Mouse (Mus musculus): Measurements from ENCODE around the gene Rab12.
"Not testable (repeated sequence)": the region's sequence is repeated elsewhere in the genome, so short reads cannot be mapped to it uniquely, and the experiment has no call there.

Rab12 gene

GRCm38 (mm10) chr17:66519554-66520553, at the start of gene Rab12:
Gene Rab12 (minus strand): TSS chr17:66519729.
- DNase-seq (ENCODE audit: low spot score in 2 of 2), result peak; percentile 64 to 83

DNA sequence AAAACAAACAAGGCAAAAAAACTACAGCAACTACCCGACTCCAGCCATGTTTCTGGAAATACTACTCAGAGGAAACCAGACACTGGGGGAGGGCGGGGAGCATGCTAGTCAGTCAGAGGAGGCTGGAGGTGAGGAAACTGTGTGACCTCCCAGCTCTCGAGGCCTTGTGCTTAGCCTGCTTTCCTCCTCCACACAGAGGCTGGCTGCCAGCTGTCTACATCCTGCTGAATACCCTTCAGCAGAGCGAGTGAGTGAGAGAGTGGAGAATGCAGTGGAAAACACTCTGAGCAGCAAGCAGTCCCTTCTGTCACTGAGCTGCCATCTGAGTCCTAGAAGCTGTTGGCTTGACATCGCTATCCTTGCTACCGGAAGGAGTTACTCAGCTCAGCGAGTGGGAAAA, 44.7 kb upstream of the Rab12 start:
- peak; percentile 13 to 14 for DNase-seq (ENCODE audit: low spot score in 2 of 2)

DNA sequence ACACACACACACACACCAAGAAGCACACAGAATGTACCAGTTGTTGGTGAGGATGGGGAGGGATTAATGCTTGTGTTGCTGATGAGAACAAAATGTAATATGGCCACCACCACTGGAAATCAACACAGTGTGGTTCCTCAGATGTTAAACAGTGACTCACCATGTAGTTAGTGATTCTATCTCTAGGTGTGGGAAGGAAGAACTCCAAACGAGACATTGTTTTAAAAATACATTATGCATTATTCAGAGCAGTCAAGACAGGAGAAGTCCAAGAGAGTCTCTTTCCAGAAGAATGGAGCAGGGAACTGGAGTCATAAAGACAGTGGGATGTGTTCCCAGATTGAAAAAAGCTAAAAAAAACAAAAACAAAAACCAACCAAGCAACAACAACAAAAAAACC, 44.0 kb upstream of the Rab12 start:
- no peak for DNase-seq (ENCODE audit: low spot score in 2 of 2)

GRCm38 (mm10) chr17:66561380-66561779, 41.9 kb upstream of the Rab12 start:
- DNase-seq (ENCODE audit: low spot score in 2 of 2), result no peak

DNA sequence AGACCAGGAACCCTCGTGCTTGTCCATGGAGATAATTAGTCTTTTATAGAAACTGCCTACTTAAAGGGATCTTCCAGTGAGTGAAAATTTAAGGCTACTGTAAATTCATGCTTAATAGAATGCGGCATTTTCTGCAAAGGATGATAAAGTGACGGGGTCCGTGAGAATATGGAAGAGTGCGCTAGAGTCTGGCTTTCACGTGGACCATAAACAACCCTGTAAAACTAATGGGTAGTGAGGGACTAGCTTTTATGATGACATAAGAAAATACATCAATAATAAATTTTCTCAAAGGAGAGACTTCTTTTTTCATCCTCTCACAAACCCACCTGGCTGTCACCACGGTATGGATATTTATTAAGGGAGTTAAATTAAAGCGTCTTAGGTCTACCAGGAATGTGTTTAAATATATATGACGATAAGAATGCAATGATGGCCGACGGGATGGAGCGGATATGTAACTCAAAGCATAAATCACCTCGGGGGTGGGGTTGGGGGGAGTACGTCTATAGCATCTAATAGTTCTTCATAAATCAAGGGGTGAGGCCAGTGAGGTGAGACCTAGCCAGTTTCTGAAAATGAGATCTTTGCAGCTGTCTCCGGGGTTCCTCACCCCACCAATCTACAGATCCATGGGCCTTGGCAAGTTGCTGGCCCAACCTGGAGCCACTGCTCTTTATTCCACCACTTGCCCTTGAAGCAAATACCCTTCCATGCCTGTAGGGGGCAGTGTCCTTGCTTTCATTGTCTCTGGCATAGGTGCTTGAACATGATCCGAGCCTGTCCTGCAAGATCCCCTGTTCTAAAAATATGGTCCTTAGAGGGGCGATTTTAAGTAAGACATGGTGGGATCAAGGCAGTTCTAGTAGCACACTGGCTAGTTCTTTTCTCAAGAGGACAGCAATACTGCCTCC, 39.1 kb upstream of the Rab12 start:
- DNase-seq (ENCODE audit: low spot score in 2 of 2), result no peak

DNA sequence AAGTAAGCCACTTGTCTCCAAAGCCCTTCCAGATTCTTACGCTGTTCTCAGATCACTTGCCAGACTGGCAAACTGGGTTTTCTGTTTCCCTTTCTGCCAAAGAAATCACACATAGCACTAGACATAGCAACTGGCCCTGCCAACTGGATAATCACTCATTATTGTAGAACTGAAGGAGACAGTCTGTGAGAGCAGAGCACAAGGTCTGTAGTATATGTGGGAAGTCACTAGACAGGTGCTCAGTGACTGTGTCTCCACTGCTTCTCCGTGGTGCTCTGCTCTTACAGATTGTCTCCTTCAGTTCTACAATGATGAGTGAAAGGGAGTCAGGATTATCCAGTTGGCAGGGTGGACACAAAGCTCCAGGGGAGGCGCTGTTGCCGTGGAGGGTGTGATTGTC, 33.2 kb upstream of the Rab12 start:
- DNase-seq (ENCODE audit: low spot score in 2 of 2), result no peak

DNA sequence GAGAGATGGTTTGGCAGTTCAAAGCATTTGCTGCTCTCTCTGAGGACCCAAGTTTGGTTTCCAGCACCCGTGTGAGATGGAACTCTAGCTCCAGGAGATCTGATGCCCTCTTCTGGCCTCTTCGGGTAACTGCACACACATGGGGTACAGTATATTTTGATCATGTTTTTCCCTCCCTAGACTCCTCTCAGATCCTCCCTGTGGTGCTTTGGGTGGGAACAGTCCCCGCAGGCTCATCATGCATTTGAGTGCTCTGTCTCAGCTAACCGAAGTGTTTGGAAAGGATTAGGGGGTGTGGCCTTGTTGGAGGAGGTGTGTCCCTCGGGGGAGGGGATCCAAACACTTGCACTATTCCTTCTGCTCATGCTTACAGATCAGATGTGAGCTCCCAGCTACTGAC, 31.0 kb upstream of the Rab12 start:
- DNase-seq (ENCODE audit: low spot score in 2 of 2), result no peak

GRCm38 (mm10) chr17:66532285-66532684, 12.8 kb upstream of the Rab12 start:
- no peak for DNase-seq (ENCODE audit: low spot score in 2 of 2)

DNA sequence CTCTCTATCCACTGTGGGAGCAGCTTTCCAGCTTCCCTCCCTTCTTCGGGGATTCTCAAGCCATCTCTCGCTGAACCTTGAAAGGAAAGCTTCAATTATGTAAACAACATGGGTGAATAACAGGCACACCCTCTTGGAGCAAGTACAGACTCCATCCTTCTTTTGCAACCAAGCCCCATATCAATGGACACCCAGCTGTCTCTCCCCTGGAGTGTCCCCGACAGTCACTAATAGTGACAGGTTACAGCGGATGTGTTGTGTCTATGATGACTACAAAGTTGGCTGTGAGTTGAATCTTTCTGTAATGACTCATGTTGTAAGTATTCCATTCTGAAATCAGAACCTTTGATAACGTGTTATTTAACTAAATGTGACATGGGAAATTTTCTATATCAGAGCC, 3.9 kb upstream of the Rab12 start:
- no peak for DNase-seq (ENCODE audit: low spot score in 2 of 2)

- not testable (repeated sequence) for DNase-seq (ENCODE audit: low spot score in 2 of 2)
Measured at GRCm38 (mm10) chr17:66522631-66523030, 3.1 kb upstream of the Rab12 start.

DNA sequence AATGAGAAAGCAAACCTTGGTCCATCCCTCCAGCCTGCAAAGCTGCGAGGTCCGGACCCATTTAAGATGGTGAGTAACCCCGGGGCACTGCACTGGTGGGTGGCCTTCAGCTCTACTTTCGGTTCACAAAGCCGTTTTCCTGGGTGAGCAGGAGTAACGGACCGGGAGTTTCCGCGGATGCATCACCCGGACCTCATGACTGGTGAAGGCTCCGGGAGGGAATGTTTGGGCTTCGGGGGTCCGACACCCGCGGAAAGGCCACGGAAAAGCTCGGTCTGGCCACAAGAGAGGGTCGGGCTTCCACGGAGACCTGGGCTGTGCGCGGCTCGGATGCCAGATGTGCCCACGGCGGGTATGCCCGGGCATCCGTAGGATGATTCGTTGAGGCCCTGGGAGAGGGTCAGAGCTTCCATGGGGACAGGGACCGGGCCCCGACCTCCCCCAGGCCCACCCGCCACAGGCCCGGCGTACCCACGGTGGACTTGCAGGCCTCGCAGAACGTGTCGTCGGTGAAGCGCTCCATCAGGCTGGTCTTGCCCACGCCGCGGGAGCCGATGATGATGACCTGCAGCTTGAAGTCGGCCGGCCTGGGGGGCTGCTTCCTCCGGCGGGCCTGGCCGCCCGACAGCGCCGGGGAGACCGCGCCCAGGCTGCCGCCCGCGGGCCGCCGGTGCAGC, 514 bp downstream of the Rab12 start:
- DNase-seq (ENCODE audit: low spot score in 2 of 2), result peak in 1 of 2 experiments; percentile 28

DNA sequence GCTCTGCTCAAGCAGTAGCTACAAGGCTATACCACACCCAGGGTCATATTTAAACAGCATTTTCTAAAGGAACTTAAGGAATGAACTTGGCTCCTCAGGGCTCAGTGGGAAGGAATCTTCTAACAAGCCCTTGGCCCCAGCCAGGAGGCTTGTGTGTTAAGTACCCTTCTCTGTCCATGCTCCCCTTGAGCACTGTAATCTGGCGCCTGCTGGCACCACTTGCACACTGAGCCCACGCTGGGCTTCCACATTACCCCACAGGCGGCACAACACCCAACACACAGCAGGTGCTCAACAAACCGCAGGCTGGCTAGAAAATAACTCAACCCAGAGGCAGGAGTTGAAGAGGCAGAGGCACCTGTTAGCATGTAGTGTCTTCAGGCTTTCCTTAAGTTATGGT, 2.6 kb downstream of the Rab12 start:
- DNase-seq (ENCODE audit: low spot score in 2 of 2), result no peak

GRCm38 (mm10) chr17:66514288-66514995, 5.1 kb downstream of the Rab12 start:
- no peak for DNase-seq (ENCODE audit: low spot score in 2 of 2)

GRCm38 (mm10) chr17:66512202-66512956, 7.2 kb downstream of the Rab12 start:
- DNase-seq (ENCODE audit: low spot score in 2 of 2), result no peak

- DNase-seq (ENCODE audit: low spot score in 2 of 2), result peak in 1 of 2 experiments; percentile 34
Measured at GRCm38 (mm10) chr17:66510221-66510683, 9.3 kb downstream of the Rab12 start.

GRCm38 (mm10) chr17:66507049-66507954, 12.2 kb downstream of the Rab12 start:
- no peak for DNase-seq (ENCODE audit: low spot score in 2 of 2)

- no peak for DNase-seq (ENCODE audit: low spot score in 2 of 2)
Measured at GRCm38 (mm10) chr17:66504964-66505363, 14.6 kb downstream of the Rab12 start.

DNA sequence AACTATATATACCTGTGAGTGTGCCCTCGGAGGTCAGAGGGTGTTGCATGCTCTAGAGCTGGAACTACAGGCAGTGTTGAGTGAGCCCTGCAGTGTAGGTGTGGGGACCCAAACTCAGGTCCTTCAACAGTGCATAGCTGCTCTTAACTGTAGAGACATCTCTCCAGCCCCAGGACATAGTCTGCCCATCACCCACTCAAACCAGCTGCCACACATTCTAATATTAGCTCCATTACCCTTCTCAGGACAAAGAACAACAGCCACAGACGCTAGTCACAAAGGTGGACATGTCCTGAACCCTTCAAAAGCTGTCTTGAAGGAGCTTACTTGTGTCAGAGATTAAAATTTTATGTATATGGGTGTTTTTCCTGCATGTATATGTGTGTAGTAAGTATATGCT, 15.3 kb downstream of the Rab12 start:
- DNase-seq (ENCODE audit: low spot score in 2 of 2), result no peak

DNA sequence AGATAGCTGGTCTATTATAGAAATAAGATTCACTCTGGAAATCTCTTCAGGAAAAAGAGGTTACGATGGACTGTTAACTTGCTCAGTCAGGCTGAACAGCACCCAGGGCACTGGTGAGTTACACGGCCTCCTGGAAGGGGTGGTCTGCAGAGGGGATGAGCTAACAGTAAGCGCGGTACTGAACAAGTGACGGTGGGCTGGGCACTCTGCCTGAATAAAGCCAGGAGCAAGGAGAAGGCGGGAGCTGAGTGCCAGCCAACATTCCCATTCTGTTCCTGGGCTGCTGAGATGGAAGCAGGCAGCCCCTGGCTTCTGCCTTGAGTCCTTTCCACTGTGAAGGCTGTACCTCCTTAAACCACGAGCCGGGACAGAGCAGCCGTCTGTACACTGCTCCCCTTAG, 16.1 kb downstream of the Rab12 start:
- DNase-seq (ENCODE audit: low spot score in 2 of 2), result no peak

Data from frontal cortex, postnatal 10 days (tissue).